Mouse (Mus musculus) small intestine, adult 2 months (tissue): ENCODE data around the gene Sdk2.

Source experiments
- CTCF ChIP-seq: fragments of 200-500 bp; IDR thresholded peaks from 2 replicates; pipeline ENCODE4 v1.5.1; 2012; ENCODE audit warnings: low read depth, mild to moderate bottlenecking, control low read depth, inconsistent platforms, low read length, moderate library complexity, mixed read lengths; ENCODE audit not compliant: insufficient replicate concordance, insufficient read length; ENCODE audit errors: extremely low read depth
- POLR2A ChIP-seq: fragments of 200-500 bp; IDR thresholded peaks from 2 replicates; pipeline ENCODE4 v1.6.1; 2012; ENCODE audit warnings: low read depth, mild to moderate bottlenecking, control low read depth, inconsistent platforms, low read length, moderate library complexity

DNA sequence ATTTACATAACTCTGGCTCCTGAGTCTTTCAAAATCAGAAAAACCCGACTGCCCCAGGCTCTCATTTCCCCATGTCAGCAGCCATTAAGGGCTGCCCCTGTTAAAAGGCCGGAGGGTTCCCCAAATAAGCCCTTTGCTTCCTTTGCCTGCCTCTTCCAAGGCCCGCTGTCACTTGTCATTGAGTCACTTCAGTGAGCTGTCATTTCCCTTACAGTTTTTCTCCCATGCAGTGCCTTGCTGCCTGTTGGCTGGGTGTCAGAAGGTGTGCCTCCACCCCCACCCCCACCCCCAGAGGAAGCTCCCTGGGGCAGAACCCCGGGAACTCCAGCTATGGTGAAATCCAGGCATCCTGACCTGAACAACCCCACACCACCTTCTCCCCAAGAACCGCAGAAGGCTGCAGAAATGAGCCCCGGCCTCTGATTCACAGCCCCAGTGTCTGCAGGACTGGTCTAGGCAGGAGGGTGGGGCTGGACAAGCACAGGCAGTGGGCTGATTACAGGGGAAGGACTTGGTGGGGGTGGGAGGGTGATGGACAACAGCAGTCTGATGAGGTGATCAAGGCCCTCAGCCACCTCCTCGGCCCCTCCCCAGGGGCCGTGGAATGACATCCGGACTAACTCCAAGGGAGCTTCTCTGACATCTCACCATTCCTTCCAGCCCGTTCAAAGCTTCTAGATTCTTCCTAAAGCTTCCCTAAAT, 300.4 kb downstream of the Sdk2 start:
- no peak for TF ChIP-seq CTCF
- no peak for TF ChIP-seq POLR2A
